Mouse (Mus musculus) CH12.LX (cell line): ENCODE results near the gene Actb.
A peak's percentile ranks its signal among the peaks of the same experiment; 100 is the strongest.

Experiments
- CTCF ChIP-seq, 2 experiments: IDR thresholded peaks in 1 of 2; conservative IDR thresholded peaks in 1 of 2; 2 replicates each; pipeline ENCODE4 v1.5.1; 2011 to 2012; ENCODE audit warnings: low read depth in 2 of 2, low read length in 2 of 2, improper control_type of control experiment in 1 of 2, inconsistent platforms in 1 of 2, mild to moderate bottlenecking in 1 of 2, moderate library complexity in 1 of 2
- EP300 ChIP-seq: IDR thresholded peaks from 2 replicates; pipeline ENCODE4 v1.6.1; 2011; ENCODE audit warnings: low read length, improper control_type of control experiment
- KAT2A ChIP-seq: IDR thresholded peaks from 2 replicates; pipeline ENCODE4 v1.6.1; 2012; ENCODE audit warnings: low read length, improper control_type of control experiment, inconsistent platforms; ENCODE audit not compliant: insufficient replicate concordance
- POLR2A ChIP-seq: IDR thresholded peaks from 2 replicates; pipeline ENCODE4 v1.6.1; 2011; ENCODE audit warnings: low read depth, mild to moderate bottlenecking, improper control_type of control experiment, low read length
- TBP ChIP-seq: conservative IDR thresholded peaks from 2 replicates; pipeline ENCODE4 v1.6.1; 2011; ENCODE audit warnings: low read depth, low read length, improper control_type of control experiment

- TF ChIP-seq KAT2A (peak; percentile 90; the same call in 1 of the 2 replicates), POLR2A (no peak), CTCF (conservative IDR thresholded peaks at IDR 0.05 in 1 of 2, IDR thresholded peaks at IDR 0.05 in 1 of 2; ENCODE audit: low read depth in 2 of 2, low read length in 2 of 2) (peak in 1 of 2 experiments; percentile 61; a peak in 2 of 4 replicates), EP300 (no peak), TBP (no peak)
Observed at GRCm38 (mm10) chr5:142935642-142936335, 29.2 kb upstream of the Actb start.
